Mouse (Mus musculus) cerebellum, postnatal 4 days (tissue): ENCODE results near the gene Spata21.

Experiments used
- DNase-seq, 2 experiments: peaks; one replicate each; pipeline ENCODE4 v3.0.0; 2022; ENCODE audit warnings: low spot score in 2 of 2, mixed read lengths in 1 of 2

Spata21 gene

DNA sequence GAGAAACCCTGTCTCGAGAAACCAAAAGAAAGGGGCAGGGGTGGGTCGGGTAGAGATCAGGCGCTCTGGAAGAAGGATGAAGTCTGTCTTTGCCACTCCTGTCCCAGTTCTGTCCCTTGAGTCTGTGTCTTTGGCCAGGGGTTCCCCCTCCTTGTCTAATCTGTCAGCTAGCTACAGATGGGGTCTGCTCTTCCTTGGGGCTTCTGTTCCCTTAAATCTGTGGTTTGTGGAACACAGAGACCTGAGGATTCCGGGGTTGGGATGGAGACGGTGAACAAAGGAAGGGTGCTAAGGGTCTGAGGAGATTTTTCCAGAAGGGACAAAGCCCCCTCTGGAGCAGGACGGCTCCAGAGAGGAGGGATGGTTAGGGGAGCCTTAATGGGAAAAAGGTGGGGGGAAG is at the start of gene Spata21:
Gene Spata21, plus strand, starts transcription at position 301 of the 400 bp plus-strand sequence.
- DNase-seq, result no peak

DNA sequence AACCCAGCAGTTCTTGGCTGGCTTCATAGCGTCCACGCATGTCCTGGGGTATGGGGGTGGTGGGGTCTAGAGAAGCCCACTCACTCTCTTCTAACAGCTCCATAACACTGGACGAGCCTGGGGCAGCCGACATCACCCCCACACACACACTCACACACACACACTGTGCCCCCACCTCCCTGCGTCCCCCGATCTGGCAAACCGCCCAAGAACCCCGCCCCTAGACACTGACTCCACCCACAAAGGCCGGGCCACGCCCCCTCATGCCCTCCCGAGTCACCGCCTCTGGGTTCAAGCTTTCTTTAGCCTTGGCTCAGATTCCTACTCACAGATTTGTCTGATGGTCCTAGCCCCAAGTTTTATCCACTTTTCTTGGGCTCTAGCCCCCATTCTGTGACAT is 47.0 kb upstream of the Spata21 start:
- no peak for DNase-seq

- DNase-seq, result peak; percentile 67 to 74
These were observed 43.3 kb upstream of the Spata21 start for GRCm38 (mm10) chr4:141044816-141045215.

GRCm38 (mm10) chr4:141048810-141049475 is 39.2 kb upstream of the Spata21 start:
- DNase-seq, result no peak

GRCm38 (mm10) chr4:141049476-141049835 is 38.7 kb upstream of the Spata21 start:
- peak in 1 of 2 experiments; percentile 31 for DNase-seq

DNA sequence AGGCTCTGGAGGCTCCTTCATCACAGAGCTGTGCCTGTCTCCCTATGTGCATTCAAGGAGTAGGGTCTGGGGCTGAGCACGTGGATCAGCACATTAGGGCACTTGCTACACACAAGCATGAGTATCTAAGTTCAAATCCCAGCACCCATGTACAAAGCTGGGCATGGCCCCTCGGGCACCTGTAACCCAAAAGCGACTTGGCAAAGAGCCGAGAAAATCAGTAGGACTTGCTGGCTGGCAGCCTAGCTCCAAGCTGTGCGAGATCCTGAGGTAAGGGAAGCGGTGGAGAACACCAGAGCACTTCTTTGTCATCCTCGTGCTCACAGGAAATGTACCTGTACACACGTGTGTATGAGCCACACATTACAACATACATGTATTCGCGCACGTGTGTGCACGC is 35.7 kb upstream of the Spata21 start:
- no peak for DNase-seq

DNA sequence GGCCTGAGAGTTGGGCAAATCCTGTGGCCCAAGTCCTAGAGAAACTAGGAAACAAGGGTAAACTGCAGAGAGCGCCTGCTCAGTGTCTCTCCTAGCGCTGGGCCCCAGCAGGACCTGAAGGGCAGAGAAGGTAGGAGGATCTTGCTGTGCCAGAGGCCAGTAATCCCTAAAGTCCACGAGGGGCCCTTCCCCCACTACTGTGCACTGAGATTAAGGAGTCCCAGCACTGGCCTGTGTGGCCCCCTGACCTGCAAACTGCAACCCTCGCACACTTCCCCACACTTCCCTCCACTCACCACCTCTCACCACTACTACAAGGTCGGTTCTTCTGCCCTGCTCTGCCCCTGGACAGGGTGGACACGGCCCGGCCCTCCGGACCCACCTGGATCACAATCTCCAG is 35.0 kb upstream of the Spata21 start:
- DNase-seq, result no peak

DNA sequence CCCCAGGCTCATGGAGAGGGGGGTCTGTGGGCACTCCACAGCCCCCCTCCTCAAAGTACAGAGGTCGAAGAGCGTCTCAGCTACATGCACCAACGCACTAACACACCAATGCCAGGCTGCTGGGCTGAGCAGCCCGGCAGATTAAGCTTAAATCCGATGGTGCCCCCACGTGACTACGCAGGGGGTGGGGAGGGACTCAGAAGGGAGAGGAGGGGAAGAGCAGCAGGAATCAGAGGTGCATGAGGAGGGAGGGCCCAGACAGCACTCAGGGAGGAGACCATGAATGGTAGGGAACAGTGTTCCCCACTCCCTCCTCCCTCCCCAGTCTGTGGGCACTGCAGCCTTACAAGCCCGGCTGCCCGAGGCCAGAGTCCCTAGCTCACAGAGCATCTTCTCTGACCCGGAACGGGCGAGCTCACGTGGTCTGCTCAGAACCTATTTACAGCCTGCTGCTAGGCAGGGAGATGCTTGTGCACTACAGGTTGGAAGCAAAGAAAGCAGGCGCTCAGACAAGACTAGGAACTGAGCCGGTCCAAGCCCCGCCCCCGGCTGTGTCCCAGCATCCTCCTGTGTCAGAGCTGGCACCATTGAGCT is 34.5 kb upstream of the Spata21 start:
- peak in 1 of 2 experiments; percentile 49 for DNase-seq

GRCm38 (mm10) chr4:141056970-141057369 is 31.2 kb upstream of the Spata21 start:
- no peak for DNase-seq

GRCm38 (mm10) chr4:141058835-141059234 is 29.3 kb upstream of the Spata21 start:
- no peak for DNase-seq

DNA sequence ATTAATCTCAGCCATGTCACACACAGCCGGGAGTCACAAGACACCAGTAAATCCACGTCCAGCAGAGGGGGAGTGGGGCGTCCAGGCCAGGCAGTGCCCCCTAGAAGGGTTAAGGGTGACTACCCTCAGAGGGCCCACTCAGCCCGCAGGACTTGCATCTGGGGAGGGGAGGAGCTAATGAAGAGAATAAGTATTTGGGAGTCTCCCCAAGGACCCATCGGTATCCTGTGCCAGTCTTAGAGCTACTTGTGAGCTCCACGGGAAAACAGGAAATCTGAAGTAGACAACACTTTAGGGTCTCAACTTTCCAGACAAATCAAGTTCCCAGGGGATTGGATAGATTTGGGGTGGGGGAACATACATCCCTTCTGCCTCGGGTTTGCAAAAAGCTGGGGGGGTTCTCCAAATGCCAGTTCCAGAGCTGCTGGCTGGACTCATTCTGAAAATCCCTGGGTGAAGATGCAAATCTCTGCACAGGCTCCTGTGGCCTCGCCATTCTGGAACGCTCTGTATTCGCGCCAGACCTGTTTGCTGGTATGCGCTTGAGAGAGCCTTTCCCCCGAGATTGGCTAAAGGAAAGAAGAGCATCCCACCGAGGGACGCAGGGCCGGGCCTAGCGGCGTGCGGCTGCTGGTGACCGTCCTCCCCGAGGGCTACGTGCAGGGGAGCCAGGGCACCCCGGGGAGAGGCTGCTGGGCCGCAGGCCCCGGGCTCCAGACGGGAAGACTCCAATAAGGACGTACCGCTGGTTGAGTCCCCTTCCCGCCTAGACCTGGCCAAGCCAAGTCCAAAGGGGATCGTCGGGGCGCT is 28.3 kb upstream of the Spata21 start:
- no peak for DNase-seq

- DNase-seq, result peak; percentile 100
These were observed 27.5 kb upstream of the Spata21 start, which contains the start of gene Crocc for GRCm38 (mm10) chr4:141060426-141061301. Crocc (minus strand) TSS chr4:141060550.

DNA sequence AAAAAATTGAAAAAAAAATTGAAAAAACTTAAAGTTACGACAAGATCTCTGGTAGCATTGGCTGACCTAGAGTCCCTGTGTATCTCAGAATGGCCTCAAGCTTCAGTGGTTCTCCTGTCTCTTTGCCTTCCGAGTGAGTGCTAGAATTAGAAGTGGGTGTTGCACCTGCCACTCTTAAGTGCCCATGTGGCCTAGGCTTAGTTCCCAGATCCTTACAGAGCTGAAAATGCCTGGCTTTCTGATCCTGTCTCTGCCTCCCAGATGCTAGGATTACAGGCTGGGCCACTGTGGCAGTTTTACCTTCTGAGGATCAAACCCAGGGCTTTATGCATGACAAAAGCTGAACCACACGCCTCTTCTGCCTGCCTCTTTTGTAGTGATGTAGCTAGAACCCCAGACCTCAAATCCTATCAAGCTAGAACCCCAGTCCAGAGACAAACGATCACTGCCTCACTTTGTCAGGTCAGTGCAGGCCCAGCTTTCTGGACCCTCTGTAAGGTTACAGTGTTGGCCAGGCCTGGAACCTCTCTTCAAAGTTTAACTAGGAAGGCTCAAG is 24.0 kb upstream of the Spata21 start:
- DNase-seq, result no peak

- peak; percentile 59 to 83 for DNase-seq
These were observed 23.0 kb upstream of the Spata21 start for GRCm38 (mm10) chr4:141065123-141065522.

DNA sequence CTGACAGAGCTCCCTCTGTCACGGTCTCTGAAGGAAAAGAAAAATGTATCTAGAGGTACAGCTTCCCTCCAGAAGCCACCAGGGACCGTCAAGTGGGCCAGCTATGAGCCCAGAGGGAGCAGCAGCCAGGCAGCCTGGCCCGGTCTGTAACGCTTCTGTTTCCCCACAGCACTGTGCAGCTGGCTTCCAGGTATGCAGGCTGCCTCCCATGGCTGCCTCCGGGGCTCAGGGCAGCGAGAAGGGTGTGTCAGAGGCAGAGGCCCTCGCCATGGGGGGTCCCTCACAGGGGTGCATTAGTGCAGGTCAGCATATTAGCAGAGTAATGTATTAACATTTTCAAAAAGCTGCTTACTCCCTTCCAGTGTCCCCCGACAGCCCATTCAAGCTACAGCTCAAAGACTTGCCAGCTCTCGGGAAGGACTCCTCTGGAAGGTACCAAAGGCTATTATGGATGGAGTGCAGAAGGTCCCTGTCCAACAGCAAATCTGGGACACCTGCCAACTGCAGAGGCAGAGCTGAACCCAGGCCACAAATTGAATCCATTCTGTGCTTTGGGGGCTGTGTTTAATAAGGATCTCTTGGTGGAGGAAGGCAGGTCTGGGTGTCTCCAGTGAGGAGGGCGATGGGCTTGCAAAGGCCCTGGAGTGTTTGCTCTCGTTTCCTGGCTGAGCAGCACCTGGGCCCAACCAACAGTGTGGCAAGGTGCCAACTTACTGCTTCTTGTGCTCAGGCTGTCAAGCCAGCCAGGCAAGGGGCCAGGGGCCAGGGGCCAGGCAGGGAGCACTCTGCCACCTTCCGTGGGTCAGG is 21.2 kb upstream of the Spata21 start:
- DNase-seq, result peak in 1 of 2 experiments; percentile 43

GRCm38 (mm10) chr4:141067516-141068046 is 20.6 kb upstream of the Spata21 start:
- no peak for DNase-seq

DNA sequence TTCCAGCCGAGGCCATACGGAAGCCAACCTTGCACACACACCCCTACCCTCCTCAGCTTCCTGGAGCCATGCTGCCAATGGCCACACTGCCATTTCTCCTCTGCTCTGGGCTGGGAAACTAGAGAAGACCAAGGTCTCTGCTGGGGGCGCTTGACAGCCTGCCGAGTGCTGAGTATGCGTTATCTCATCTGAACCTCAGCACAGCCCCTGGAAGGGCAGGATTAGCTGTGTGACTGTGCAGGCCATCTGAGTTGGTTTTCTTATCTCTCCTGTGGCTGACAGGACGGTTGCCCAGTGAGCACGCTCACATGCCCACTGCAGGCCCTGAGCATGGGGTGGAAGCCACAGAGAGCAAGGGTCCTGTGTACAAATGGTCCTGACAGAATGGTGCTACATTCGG is 19.5 kb upstream of the Spata21 start:
- no peak for DNase-seq

- DNase-seq, result peak in 1 of 2 experiments; percentile 60
These were observed 18.4 kb upstream of the Spata21 start for GRCm38 (mm10) chr4:141069731-141070130.

GRCm38 (mm10) chr4:141072502-141072901 is 15.6 kb upstream of the Spata21 start:
- DNase-seq, result no peak

- DNase-seq, result no peak
These were observed 14.5 kb upstream of the Spata21 start for GRCm38 (mm10) chr4:141073661-141074060.
